Mouse (Mus musculus) cortical plate, adult 2 months (tissue): Measurements from ENCODE around the gene Tiparp.

ENCODE experiments used
- CTCF ChIP-seq: fragments of 200-500 bp; IDR thresholded peaks from 2 replicates; pipeline ENCODE4 v1.5.1; 2011; ENCODE audit warnings: mild to moderate bottlenecking, control low read depth, low read length; ENCODE audit not compliant: insufficient read depth; ENCODE audit errors: extremely low read depth
- POLR2A ChIP-seq: fragments of 200-500 bp; IDR thresholded peaks from 2 replicates; pipeline ENCODE4 v1.6.1; 2011; ENCODE audit warnings: mild to moderate bottlenecking, low read length, control low read depth; ENCODE audit not compliant: insufficient read depth; ENCODE audit errors: extremely low read depth

DNA sequence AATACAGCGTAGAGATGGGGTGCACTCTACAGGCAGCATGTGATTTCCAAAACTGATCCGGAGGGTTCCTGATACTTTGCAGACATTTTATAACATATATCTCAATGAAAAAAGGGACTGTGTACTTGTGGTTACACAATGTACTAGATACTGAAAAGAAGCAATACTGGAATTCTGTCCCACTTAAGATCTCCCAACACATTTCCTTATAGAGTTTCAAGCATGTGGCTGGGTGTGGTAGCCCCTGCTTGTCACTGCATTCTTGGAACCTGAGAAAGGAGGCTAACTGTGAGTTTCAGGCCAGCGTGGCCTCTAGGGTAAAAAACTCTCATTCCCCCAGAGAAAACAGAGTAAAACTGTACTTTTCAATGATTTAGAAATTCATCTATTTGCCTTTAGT, 34.5 kb downstream of the Tiparp start:
- TF ChIP-seq POLR2A (no peak), CTCF (no peak)
